Mouse (Mus musculus) hindlimb bud, embryonic 11.5 days (tissue): ENCODE measurements around the gene Zfp1.
A peak's percentile ranks its signal among the peaks of the same experiment; 100 is the strongest.

Source experiments
- DNase-seq: peaks from one replicate; pipeline ENCODE4 v3.0.0-alpha.2; 2012; ENCODE audit warnings: low read depth, low spot score; ENCODE audit errors: extremely low spot score

Zfp1 gene

DNA sequence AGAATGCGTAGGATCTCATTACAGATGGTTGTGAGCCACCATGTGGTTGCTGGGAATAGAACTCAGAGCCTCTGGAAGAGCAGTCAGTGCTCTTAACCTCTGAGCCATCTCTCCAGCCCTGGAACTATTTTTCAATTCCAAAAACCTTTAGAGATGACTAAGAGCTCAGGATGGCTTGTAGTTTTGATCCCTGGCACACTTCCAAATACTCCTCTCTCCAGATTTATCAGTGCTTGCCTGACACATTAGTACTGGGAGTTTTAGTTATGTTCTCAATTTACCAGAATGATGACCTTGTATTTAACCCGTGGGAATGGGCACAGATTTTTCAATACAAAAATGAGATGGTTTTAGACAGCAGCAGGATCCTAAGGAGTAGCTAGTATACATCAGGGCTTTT lies 23.6 kb downstream of the Zfp1 start:
- DNase-seq: no peak

DNA sequence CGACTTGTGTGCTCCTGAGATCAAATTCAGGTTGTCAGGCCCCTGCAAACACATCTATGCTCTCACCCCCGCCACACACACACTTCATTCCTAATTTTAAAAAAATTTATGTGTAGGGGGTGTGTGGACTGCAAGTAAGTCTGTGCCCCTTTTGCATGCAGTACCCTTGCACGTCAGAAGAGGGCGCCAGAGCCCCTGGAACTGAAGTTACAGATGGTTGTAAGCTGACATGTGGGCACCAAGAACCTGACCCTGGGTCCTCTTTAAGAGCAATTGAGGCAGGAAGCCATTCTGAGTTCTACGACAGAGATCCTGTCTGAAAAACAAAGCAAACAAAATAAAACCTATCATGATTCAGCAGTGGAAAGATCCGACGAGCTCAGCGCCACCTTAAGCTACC lies 33.0 kb downstream of the Zfp1 start:
- no peak for DNase-seq

DNA sequence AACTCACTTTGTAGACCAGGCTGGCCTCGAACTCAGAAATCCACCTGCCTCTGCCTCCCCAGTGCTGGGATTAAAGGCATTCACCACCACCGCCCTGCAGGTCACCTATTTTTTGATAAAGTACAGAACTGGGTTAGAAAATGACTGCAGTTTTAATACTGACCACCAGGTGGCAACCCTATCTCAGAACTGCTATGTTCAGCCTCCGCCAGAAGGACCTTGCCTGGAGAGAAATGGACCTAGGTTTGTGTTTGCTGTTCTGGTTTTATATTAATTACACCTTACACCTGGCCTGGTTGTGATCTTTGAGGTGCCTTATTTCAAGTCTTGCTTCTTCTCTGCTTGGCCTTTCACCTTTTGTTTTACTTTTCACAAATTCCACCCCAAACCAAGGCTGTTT lies 34.9 kb downstream of the Zfp1 start:
- DNase-seq: peak; percentile 52

DNA sequence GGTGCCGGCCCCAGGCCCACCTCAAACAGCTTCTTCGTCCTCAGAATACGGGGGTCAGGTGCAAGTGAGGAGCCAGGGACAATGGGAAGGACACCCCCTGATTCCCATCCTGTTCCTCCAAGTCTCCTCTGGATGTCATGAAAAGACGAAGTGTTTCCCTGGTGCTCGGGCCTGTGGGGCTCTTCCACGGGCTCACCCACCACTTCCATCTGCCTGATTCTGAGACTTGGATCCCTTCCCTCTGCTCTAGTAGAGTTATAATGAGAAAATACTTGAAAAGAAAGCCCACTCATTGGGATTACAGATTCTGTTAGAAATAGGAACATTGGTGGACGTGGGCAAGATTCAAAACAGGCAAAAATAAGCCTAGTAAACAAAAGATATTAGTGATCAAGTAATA lies 35.6 kb downstream of the Zfp1 start:
- DNase-seq: no peak

DNA sequence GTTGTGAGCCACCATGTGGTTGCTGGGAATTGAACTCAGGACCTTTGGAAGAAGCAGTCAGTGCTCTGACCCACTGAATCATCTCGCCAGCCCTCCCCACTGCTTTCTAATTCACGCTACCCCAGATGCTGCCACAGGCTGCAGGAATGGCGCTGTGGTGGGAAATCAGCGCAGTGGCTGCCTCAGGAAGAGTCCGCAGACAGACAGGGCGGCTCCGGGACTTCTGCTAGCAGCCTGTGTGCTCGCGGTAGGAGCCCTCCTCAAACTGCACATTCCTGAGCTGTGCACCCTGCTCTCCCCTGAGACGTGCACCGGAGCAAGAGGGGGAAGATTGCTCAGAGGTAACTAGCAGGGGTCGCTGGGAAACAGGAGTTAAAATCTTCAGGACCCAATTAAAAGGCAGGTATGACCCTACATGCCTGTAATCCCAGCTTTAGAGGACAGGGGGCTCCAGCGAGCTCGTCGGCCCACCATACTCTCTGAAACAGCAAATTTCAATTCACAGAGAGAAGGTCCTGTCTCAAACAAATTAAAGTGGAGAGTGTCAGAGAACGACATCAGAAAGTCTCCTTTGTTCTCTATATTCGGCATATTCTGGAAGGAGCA lies 37.3 kb downstream of the Zfp1 start:
- no peak for DNase-seq

DNA sequence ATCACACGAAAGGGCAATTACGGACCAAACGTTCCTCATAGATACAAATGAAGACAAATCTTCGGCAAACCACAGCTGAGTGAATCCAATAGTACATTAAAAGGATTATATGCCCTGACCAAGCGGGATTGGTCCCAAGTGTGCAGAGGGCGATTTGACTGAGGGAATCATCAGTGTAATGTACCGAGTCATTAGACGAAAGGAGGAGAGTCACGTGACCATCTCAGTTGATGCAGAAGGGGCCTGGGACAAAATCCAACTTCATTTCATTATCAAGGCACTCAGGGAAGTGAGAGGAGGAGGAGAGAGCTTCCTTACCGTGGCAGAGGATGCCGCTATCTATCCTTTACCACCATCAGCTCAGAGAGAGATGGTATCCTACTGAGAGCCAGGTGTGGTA lies 38.0 kb downstream of the Zfp1 start:
- DNase-seq: no peak

DNA sequence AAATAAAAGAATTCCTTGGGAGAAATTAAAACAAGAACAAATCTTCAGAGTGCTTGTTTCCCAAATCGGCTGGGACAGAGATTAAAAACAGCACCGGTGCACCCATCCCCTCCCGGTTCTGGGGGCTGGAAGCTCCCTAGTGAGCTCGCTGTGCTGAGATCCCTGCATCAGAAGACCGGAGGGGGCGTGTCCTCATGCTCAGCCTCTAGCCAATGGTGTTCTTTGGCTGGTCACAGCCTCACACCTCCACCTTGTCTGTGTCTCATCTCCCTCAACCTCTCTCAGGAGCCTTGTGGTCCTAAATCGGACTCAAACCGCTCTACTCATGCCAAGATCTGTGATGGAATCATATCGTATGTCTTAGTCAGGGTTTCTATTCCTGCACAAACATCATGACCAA lies 39.3 kb downstream of the Zfp1 start:
- DNase-seq: no peak

DNA sequence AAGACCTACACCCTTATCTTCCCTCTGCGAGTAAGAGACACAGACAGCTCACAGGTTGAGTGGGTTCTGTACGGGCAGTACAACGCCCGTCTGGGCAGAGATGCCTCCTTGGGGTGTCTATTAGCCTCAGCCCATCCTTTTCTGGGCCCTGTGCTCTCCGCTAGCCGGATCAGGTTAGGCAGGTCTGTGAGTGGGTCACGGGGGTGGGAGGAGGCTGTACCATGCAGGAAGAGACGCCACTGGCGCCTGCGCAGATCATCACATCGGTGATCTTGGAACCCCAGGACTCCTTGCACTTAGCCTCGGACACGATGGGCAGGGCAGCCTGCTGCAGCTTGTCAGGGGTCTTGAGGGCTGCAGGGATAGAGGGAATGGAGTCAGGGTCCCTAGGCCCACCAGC lies 43.7 kb downstream of the Zfp1 start:
- DNase-seq: no peak

DNA sequence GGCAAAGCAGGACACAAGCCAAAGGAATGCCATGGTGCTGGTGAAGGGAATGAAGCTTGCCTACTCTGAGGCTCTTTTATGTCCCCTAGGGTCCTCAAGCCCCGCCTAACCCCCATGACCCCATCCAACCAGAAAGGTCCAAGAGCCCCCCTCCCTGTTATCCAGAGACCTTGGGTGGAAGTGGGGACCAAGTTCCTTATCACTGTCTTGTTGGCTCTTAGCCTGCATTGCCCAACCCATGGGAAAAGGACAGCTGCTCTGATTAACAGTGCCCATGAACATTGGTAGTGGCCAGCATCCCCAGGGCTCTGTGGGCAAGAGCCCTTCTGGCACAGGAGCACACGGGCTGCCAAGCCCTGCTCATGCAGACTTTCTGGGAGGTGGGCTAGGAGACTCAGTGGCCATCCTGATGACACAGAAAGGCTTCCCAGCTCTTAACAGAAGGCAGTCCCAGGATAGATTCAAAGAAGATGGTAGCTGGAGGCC lies 47.8 kb downstream of the Zfp1 start, which contains the start of gene Ctrb1:
Gene Ctrb1, minus strand, starts transcription at position 51 of the 486 bp plus-strand sequence.
- DNase-seq: no peak

DNA sequence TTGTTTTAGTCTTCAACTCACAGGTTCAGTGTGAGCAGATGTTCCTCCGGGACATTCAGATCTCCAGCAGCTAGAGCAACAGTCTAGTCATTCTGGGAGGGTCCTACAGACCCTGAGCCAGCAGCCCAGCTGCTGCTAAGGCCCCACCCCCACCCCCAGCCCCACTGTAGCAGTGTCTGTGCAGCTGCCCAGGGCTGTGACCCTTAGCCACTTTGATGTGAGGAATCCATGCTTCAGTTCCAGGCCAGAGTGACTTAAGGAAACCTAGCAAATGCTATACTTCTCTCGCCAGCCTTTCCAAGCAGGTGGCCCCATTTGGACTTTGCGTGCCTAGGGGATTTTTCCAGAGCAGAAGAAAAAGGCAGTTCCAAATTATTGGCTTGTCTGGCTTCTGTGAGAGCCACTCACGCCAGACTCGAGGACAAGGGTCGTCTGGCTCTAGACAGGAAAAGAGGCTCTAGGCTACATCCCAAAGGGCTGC lies 50.1 kb downstream of the Zfp1 start:
- no peak for DNase-seq

DNA sequence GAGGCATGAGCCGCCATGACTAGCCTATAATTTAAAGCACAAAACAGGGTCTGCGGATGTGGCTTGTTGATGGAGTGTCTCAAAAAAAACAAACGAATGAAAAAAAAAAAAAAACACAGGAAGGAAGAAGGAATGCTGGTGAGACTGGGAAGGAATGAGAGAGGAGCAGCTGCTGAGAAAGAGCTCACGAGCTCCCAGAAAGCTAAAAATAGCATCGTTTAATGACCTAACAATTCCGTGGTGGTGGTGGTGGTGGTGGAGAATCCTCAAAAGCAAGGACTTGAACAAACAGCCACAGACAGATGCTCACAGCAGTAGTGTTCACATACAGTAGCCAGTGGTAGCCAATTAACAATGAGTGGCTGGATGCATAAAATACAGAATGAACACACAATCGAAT lies 52.2 kb downstream of the Zfp1 start:
- DNase-seq: no peak

DNA sequence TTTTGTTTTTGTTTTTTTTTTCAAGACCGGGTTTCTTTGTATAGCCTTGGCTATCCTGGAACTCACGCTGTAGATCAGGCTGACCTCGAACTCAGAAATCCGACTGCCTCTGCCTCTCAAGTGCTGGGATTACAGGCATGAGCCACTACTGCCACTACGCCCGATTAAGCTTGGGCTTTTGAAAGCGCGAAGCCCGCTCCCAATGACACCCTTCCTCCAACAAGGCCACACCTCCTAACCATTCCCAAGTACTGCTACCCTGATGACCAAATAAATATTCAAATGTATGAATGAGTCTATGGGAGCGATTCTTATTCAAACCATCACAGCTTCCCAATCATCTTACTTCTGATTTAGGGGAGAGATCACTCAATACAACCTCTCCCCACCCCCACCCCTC lies 54.5 kb downstream of the Zfp1 start:
- DNase-seq: no peak

DNA sequence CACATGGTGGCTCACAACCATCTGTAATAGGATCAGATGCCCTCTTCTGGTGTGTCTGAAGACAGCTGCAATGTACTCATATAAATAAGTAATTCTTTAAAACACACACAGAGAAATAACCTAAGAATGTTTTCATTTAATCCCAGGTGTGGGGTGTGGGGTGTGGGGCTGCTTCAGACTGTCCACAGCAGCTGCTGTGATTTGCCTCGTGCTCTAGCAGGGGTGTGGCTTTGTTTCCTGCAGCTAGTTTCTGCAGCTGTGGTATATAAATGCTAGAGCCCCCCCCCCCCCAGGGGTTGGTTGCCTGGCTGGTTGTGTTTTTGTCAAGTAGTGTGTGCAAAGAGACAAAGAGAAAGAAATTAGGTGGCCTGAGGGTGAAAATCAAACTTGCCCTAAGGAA lies 55.8 kb downstream of the Zfp1 start:
- no peak for DNase-seq

DNA sequence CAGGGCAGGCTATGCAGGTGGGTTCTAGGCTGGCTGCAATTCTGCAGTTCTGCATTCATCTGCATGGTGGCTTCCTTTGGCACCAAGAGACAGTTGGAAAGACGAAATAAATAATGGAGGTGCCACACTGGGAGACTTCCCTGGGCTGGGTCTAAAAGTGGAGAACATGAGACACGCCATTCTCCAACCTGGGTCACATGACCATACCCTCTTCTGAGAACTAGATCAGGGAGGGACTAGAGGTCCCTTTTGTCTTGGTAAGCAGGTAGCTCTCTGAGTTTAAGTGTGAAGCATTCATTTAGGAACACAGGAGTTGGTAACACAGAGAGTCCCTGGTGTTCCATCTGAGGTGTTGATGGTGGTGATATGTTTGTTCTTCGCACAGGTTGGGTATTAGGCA lies 57.0 kb downstream of the Zfp1 start:
- DNase-seq: no peak

DNA sequence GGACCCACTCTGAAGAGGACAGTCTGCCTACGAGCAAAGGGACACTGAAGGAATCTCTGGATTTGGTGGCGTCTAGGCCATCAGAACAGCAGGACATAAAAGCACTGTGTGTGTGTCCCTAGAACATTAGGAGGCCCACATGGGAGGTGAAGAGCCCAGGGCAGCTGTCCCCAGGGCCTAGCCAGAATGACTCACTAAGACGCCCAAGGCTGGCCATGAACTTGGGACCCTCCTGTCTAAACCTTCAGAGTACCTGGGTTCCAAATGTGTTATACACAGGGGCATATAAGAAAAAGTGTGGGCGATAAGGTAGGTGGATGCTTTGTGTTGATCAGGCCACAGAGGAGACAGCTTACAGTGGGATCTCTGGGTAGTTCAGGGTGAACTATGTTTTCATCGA lies 57.5 kb downstream of the Zfp1 start:
- DNase-seq: no peak

DNA sequence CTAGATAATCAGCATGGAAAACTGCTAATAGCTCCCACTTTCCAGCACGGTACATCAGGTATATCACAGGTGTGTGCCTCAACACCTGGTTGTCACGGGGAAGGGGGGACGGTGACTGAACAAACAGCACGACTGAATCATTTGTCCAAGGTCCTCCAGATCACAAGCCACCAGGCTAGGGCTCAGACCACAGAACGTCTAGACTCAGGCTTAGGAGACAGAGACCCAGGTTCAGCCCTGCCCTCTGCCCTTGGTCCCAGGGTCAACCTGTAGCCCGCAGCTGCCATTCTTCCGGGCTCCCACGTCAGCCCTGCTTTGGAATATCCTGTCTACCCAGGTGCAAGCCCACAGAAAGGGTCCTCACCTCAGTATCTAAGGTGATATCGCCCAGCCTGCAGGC lies 58.2 kb downstream of the Zfp1 start:
- DNase-seq: no peak

DNA sequence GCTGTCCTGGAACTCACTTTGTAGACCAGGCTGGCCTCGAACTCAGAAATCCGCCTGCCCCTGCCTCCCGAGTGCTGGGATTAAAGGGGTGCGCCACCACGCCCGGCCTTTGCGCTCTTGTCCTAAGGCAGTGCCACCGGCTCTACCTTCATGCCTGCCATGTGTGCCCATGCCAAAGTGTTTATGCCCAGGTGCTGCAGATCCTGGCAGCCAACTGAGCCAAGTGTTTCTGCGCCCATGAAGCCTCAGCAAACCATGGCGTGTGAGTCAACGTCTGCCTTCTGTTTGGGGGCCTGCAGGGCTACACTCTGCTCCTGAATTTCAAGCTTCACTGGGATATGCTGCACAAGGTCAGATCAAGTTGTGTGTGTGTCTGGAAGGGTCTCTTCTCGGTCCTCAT lies 61.4 kb downstream of the Zfp1 start:
- no peak for DNase-seq

DNA sequence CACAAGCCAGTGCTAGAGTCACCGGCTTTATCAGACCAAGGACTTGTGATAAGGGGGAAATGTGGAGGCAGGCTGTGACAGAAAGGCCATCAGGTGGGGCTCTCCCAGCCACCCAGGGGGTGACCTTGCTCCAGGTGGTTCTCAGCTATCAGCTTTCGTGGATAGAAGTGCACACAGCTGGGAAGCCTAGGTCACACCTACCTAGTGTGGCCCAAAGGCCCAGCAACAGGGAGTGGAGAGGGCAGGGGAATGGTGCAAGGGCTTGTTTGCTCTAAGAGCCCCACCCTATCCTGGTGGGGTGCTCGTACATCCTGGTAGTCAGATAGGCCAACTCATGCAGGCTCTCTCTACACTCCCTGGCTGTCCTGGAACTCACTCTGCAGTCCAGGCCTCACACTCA lies 62.0 kb downstream of the Zfp1 start:
- no peak for DNase-seq

DNA sequence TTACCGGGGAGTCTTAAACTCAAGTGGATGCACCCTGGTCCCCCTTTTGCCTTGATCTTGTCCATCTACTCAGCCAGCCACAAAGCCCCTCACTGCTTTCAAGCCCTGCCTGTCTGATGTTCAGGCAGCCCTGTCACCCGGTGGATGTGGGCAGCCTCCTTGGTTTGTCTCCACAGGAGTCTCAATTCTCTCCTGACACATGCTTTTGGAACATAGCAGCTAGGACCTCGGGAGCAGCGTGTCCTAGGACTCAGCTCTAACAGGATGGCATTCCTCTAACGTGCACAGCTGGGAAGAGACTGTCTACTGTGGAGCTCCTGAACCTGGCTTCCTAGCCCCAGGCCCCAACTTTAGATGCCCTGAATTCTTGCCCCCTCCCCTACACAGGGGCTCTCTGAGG lies 62.5 kb downstream of the Zfp1 start:
- DNase-seq: no peak

DNA sequence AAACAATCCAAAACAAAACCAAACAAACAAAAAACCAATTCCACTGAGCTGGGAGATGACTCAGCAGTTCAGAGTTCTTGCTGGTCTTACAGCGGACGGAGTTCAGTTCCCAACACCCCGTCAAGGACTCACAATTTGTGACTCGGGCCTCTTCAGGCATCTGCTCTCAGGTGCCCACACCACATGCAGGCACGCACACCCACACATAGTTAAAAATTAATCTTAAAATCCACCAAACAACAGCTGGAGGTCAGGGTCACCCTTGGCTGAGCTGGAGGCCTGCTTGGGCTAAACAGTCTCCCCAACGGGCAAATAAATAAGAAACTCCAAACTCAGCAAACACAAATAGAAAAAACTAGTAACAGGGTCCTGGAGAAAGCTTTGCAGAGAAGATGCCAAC lies 65.1 kb downstream of the Zfp1 start:
- DNase-seq: no peak

DNA sequence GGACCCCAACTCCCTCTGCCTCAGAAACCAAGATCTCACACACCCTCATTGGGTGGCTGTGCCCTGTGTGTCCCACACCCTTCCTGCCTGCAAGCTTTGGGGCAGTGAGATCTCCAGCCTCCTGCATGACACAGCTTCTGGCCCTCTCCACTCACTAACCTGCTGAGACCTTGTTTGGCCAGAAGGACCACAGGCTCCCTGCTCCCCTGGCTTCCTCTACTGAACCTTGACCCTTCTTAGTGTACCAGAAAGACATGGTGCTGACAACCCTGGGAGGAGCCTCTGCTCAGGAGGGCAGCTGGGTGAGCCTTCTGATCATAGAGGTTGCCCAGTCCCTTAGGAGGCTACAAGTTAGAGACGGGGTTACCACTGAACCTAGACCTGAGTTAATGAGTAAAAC lies 66.0 kb downstream of the Zfp1 start:
- no peak for DNase-seq

DNA sequence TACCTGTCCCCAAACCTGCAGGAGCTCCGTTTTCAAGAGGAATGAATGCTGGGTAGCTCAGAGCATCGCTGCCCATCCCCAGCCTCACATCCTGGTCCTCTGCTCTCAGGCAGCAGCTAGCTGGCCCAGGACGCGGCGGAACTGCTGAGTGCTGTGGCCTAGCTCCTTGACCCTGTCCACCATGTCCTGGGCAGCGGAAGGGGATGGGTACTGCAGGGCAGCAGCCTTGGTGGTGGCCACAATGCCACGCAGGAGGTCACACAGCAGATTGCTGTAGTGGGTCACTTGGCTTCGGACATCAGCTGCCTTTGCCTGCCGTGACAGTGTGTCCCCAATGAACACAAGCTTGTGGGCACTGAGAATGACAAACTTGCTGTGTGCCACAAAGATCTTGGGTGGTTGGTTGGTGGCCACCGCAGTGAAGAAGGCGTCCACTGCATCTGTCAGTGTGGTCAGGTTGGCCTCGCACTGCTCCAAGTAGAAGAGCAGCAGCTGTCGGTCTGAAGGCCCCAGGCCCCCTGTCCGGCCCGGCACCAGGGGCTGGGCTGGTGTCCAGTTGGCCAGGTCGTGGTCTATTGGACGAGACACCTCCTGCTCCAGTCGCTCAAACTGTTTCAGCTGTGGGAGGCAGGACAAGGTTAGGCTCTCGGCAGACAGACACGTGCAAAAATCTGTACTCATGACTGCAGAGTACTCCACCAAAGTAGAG lies 67.7 kb downstream of the Zfp1 start:
- DNase-seq: no peak

DNA sequence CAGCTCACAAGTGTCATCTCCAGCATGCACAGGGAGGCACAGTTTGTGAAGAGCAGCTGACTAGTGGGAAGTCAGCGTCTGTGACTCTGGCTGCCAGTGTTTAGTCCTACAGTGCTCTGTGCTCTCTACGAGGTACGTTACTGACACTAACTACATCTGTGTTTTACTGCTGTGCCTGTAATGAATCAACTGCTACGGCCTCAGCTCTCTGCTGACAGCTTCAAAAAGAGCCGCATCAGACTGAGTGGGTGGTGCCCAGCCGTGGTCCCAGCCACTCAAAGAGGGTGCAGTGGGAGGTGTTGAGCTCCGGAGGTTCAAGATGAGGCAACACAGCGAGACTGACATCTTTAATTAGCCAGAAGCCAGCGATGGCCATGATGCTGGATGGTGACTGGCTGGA lies 68.9 kb downstream of the Zfp1 start:
- DNase-seq: no peak
